Mouse (Mus musculus) left cerebral cortex, postnatal 10 days (tissue): ENCODE data around the gene Pdss2. TPM values are rescaled to one million over a fixed set of nuclear protein-coding genes. Genes with fewer than 3 reads are reported as not detected.

Experiments used
- DNase-seq, 2 experiments: peaks; one replicate each; pipeline ENCODE4 v3.0.0; 2021 to 2022; ENCODE audit warnings: low spot score in 2 of 2, mixed read lengths in 1 of 2; ENCODE audit errors: extremely low spot score in 1 of 2
- intact Hi-C: fragments of 180-260 bp; cut with DNase I; formaldehyde crosslinking; loops from one replicate; pipeline ENCODE4 v1.15.1; 2025
- total RNA-seq, 2 experiments: library from RNA; stranded (reverse); gene quantifications; 2 replicates each; pipeline ENCODE4 v1.2.3; 2021

Gene Pdss2
- total RNA-seq, 2 experiments from 2014 or later = 20.2 to 20.4 TPM

GRCm38 (mm10) chr10:43489139-43489538, 267.9 kb downstream of the Pdss2 start:
- DNase-seq = no peak
- intact Hi-C loops = no loop called here

- DNase-seq = no peak
- intact Hi-C loops = no loop called here
Observed at GRCm38 (mm10) chr10:43489550-43489949, 268.3 kb downstream of the Pdss2 start.

GRCm38 (mm10) chr10:43490034-43490433, 268.7 kb downstream of the Pdss2 start:
- intact Hi-C loops = no loop called here
- DNase-seq = no peak

- no peak for DNase-seq
- intact Hi-C loops = no loop called here
Observed at GRCm38 (mm10) chr10:43490846-43491245, 269.6 kb downstream of the Pdss2 start.

GRCm38 (mm10) chr10:43502599-43502998, 281.3 kb downstream of the Pdss2 start:
- no peak for DNase-seq
- intact Hi-C loops = no loop called here

GRCm38 (mm10) chr10:43504291-43504690, 283.0 kb downstream of the Pdss2 start:
- intact Hi-C loops = no loop called here
- no peak for DNase-seq

- intact Hi-C loops = no loop called here
Observed at GRCm38 (mm10) chr10:43507051-43507450, 285.8 kb downstream of the Pdss2 start.

GRCm38 (mm10) chr10:43509228-43509627, 287.9 kb downstream of the Pdss2 start:
- intact Hi-C loops = no loop called here
- DNase-seq = no peak

More at GRCm38 (mm10) chr10:43507051-43507450, 285.8 kb downstream of the Pdss2 start:
- no peak for DNase-seq

- intact Hi-C loops = no loop called here
Observed at GRCm38 (mm10) chr10:43512976-43513375, 291.7 kb downstream of the Pdss2 start.

More at GRCm38 (mm10) chr10:43512976-43513375, 291.7 kb downstream of the Pdss2 start:
- DNase-seq = no peak

Other genes with a start within 250 kb of the Pdss2 start
- 100 to 1,000 TPM; 107 to 112 TPM for gene Sobp, start 47.0 kb upstream of the Pdss2 start, total RNA-seq
- 1 to 10 TPM; 1.2 to 1.7 TPM for gene 9030612E09Rik, start 46.8 kb upstream of the Pdss2 start, total RNA-seq